Mouse (Mus musculus): Measurements from ENCODE around the gene Cd37. TPM values are rescaled to one million over a fixed set of nuclear protein-coding genes. Genes with fewer than 3 reads are reported as not detected.

Gene Cd37
- polyA plus RNA-seq, 1 experiment: 4.1 TPM

Other genes starting within 250 kb of the Cd37 start
- gene Irf3, start 241.5 kb downstream of the Cd37 start, polyA plus RNA-seq (2012; ENCODE audit: insufficient read depth, insufficient read length, missing spikeins): 40.8 and 41.4 TPM in 2 replicates
- 8.9 and 9.1 TPM in 2 replicates for gene Bcl2l12, start 240.4 kb downstream of the Cd37 start, polyA plus RNA-seq (2012; ENCODE audit: insufficient read depth, insufficient read length, missing spikeins)
- 26.3 and 27.5 TPM in 2 replicates for gene Scaf1, start 222.8 kb downstream of the Cd37 start, polyA plus RNA-seq (2012; ENCODE audit: insufficient read depth, insufficient read length, missing spikeins)
- gene Rras, start 221.2 kb downstream of the Cd37 start, polyA plus RNA-seq (2012; ENCODE audit: insufficient read depth, insufficient read length, missing spikeins): 76.5 and 82.6 TPM in 2 replicates
- 4.8 and 5.4 TPM in 2 replicates for gene Prr12, start 186.2 kb downstream of the Cd37 start, polyA plus RNA-seq (2012; ENCODE audit: insufficient read depth, insufficient read length, missing spikeins)
- gene Nosip, start 176.7 kb downstream of the Cd37 start, polyA plus RNA-seq (2012; ENCODE audit: insufficient read depth, insufficient read length, missing spikeins): 24.3 and 26.8 TPM in 2 replicates
- 17.2 and 33.8 TPM in 2 replicates for gene Prrg2, start 176.4 kb downstream of the Cd37 start, polyA plus RNA-seq (2012; ENCODE audit: insufficient read depth, insufficient read length, missing spikeins)
- 12.7 and 16.4 TPM in 2 replicates for gene Rcn3, start 146.9 kb downstream of the Cd37 start, polyA plus RNA-seq (2012; ENCODE audit: insufficient read depth, insufficient read length, missing spikeins)
- 167 and 170 TPM in 2 replicates for gene Fcgrt, start 135.3 kb downstream of the Cd37 start, polyA plus RNA-seq (2012; ENCODE audit: insufficient read depth, insufficient read length, missing spikeins)
- 1,258 and 1,344 TPM in 2 replicates for gene Rps11, start 114.7 kb downstream of the Cd37 start, polyA plus RNA-seq (2012; ENCODE audit: insufficient read depth, insufficient read length, missing spikeins)
- 1,142 and 1,278 TPM in 2 replicates for gene Rpl13a, start 110.4 kb downstream of the Cd37 start, polyA plus RNA-seq (2012; ENCODE audit: insufficient read depth, insufficient read length, missing spikeins)
- not detected in 2 replicates for gene Gm45713, start 102.9 kb downstream of the Cd37 start, polyA plus RNA-seq (2012; ENCODE audit: insufficient read depth, insufficient read length, missing spikeins)
- gene Flt3l, start 102.7 kb downstream of the Cd37 start, polyA plus RNA-seq (2012; ENCODE audit: insufficient read depth, insufficient read length, missing spikeins): 5.9 and 6.8 TPM in 2 replicates
- gene Pih1d1, start 84.8 kb downstream of the Cd37 start, polyA plus RNA-seq (2012; ENCODE audit: insufficient read depth, insufficient read length, missing spikeins): 50.5 and 66.3 TPM in 2 replicates
- 28.0 and 30.9 TPM in 2 replicates for gene Aldh16a1, start 84.5 kb downstream of the Cd37 start, polyA plus RNA-seq (2012; ENCODE audit: insufficient read depth, insufficient read length, missing spikeins)
- not detected in 2 replicates for gene Slc17a7, start 75.2 kb downstream of the Cd37 start, polyA plus RNA-seq (2012; ENCODE audit: insufficient read depth, insufficient read length, missing spikeins)
- gene Gfy, start 59.5 kb downstream of the Cd37 start, polyA plus RNA-seq (2012; ENCODE audit: insufficient read depth, insufficient read length, missing spikeins): not detected in 2 replicates
- not detected in 2 replicates for gene Pth2, start 58.1 kb downstream of the Cd37 start, polyA plus RNA-seq (2012; ENCODE audit: insufficient read depth, insufficient read length, missing spikeins)
- not detected in 2 replicates for gene Ccdc155, start 34.2 kb downstream of the Cd37 start, polyA plus RNA-seq (2012; ENCODE audit: insufficient read depth, insufficient read length, missing spikeins)
- gene Dkkl1, start 27.0 kb downstream of the Cd37 start, polyA plus RNA-seq (2012; ENCODE audit: insufficient read depth, insufficient read length, missing spikeins): not detected in 2 replicates
- 3.2 and 4.9 TPM in 2 replicates for gene Tead2, start 23.4 kb downstream of the Cd37 start, polyA plus RNA-seq (2012; ENCODE audit: insufficient read depth, insufficient read length, missing spikeins)
- not detected in 2 replicates for gene Slc6a16, start 2.0 kb upstream of the Cd37 start, polyA plus RNA-seq (2012; ENCODE audit: insufficient read depth, insufficient read length, missing spikeins)
- gene Slc6a21, start 38.4 kb upstream of the Cd37 start, polyA plus RNA-seq (2012; ENCODE audit: insufficient read depth, insufficient read length, missing spikeins): not detected in 2 replicates
- gene Trpm4, start 94.7 kb upstream of the Cd37 start, polyA plus RNA-seq (2012; ENCODE audit: insufficient read depth, insufficient read length, missing spikeins): 4.0 and 5.0 TPM in 2 replicates
- gene Hrc, start 96.2 kb upstream of the Cd37 start, polyA plus RNA-seq (2012; ENCODE audit: insufficient read depth, insufficient read length, missing spikeins): 8.1 and 16.2 TPM in 2 replicates
- gene Ppfia3, start 127.9 kb upstream of the Cd37 start, polyA plus RNA-seq (2012; ENCODE audit: insufficient read depth, insufficient read length, missing spikeins): not detected in 2 replicates
- gene Lin7b, start 131.5 kb upstream of the Cd37 start, polyA plus RNA-seq (2012; ENCODE audit: insufficient read depth, insufficient read length, missing spikeins): not detected in 2 replicates
- 69.0 and 82.7 TPM in 2 replicates for gene Snrnp70, start 156.6 kb upstream of the Cd37 start, polyA plus RNA-seq (2012; ENCODE audit: insufficient read depth, insufficient read length, missing spikeins)
- 1.0 TPM in 1 of 2 replicates, not detected in the other for gene Kcna7, start 166.5 kb upstream of the Cd37 start, polyA plus RNA-seq (2012; ENCODE audit: insufficient read depth, insufficient read length, missing spikeins)
- gene Ntf5, start 174.6 kb upstream of the Cd37 start, polyA plus RNA-seq (2012; ENCODE audit: insufficient read depth, insufficient read length, missing spikeins): not detected in 2 replicates
- not detected in 2 replicates for gene Lhb, start 181.7 kb upstream of the Cd37 start, polyA plus RNA-seq (2012; ENCODE audit: insufficient read depth, insufficient read length, missing spikeins)
- 90.6 and 112 TPM in 2 replicates for gene Gys1, start 195.7 kb upstream of the Cd37 start, polyA plus RNA-seq (2012; ENCODE audit: insufficient read depth, insufficient read length, missing spikeins)
- 75.4 and 79.6 TPM in 2 replicates for gene Ruvbl2, start 199.0 kb upstream of the Cd37 start, polyA plus RNA-seq (2012; ENCODE audit: insufficient read depth, insufficient read length, missing spikeins)
- 1,179 and 1,214 TPM in 2 replicates for gene Ftl1, start 220.8 kb upstream of the Cd37 start, polyA plus RNA-seq (2012; ENCODE audit: insufficient read depth, insufficient read length, missing spikeins)
- 20.1 and 26.9 TPM in 2 replicates for gene Bax, start 227.8 kb upstream of the Cd37 start, polyA plus RNA-seq (2012; ENCODE audit: insufficient read depth, insufficient read length, missing spikeins)
- not detected in 2 replicates for gene Tulp2, start 242.8 kb upstream of the Cd37 start, polyA plus RNA-seq (2012; ENCODE audit: insufficient read depth, insufficient read length, missing spikeins)
- 6.9 TPM in 1 of 2 replicates, not detected in the other for gene Gm45808, start 247.7 kb upstream of the Cd37 start, polyA plus RNA-seq (2012; ENCODE audit: insufficient read depth, insufficient read length, missing spikeins)
- gene Dhdh, start 249.7 kb upstream of the Cd37 start, polyA plus RNA-seq (2012; ENCODE audit: insufficient read depth, insufficient read length, missing spikeins): 145 and 190 TPM in 2 replicates

All from brown adipose tissue, adult 24 weeks (tissue).